Mouse (Mus musculus): ENCODE results near the gene Ttll9.

Gene Ttll9

DNA sequence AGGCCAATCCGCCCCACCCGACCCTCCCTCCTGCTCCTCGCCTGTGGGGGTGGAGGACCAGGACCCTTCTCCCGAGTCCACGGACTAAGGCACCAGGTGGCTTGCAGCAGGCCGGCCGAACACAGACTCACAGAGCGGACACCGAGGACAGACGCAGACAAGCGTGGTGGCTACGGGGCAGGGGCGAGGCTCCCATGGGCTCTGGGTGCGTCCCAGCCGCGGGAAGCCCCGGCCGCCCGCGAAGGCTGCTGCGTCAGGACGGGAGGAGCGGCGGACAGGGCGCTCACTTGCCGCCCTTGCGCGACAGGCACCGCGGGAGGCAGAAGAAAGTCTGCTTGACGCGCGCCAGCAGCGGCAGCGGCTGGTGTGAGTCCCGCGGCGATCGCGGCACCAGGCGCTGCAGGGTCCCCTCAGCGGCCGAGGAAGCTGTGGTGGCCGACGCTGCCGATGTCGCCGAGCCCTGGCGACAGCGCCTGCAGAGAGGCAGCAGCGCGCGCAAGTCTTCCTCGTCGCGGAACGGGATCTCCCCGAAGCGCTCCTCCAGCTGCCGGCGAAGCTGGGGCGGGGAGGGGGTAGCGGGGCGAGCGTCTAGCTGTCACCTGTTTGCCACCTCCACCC lies 19.3 kb upstream of the Ttll9 start:
- DNase-seq = no peak

DNA sequence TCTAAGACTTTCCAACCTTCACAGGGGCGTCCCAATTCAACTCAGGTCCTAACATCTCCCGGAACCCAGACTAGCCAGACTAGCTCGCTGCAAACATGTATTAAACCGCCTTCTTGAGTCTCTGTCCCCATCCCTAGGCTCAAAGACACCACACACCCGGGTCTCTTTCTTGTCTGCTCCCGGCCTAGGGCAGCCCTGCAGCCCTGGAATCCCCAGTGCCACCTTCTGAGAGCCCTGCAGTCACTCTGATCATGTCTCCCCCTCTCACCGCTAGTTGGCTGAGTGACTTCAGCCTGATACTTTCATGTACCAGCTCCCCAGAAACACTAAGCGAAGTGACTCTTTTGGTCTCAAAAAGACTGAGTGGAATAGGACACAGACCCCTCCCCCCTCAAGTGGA lies 18.7 kb upstream of the Ttll9 start:
- no peak for DNase-seq

- no peak for DNase-seq
Measured at GRCm38 (mm10) chr2:152944013-152944412, 18.3 kb upstream of the Ttll9 start.

DNA sequence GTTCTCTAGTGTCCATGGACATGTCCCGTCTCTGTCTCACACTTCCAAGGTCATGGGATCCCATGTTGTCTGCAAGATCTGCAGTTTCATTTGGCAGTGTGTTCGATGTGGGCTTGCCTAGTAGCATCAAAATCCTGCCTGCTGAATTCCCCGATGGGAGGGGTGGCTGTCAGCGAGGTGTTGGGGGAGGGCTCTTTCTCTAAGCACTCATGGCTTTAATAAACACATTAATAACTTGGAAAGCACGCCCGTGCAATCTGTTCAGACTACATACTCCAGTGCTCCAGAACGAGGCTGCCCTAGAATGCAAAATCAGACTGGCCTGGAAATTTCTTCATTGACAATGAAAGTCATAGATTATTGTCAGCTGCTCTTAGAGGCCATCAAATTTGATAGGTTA lies 15.2 kb upstream of the Ttll9 start:
- no peak for DNase-seq

DNA sequence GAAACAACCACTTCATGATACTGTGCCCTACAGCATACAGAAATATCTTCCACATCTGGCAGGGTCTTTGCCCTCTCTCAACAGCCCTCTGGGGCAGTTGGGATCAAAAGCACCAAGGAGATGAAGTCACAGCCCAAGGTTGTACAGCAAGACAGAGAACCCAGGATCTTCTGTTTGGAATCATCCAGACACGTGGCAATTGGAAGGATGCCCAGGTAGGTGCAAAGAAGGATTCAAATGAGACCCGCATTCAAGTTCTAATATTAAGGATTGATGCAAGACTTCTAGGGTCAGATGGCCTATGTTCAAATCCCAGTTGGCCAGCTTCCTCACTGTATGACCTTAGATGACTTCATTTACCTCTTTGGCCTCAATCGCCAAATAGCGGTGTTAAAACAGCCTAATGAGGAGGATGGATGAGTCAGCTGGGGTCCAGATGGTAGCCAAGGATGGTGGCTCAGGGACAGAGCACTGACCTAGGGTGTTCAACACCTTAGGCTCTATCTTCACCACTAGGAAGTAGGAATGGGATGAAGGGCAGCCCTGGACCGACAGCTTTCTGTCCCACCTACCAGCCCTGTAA lies 13.8 kb upstream of the Ttll9 start:
- DNase-seq = no peak

GRCm38 (mm10) chr2:152950358-152951064 lies 11.8 kb upstream of the Ttll9 start:
- no peak for DNase-seq

- DNase-seq = peak; percentile 78
Measured at GRCm38 (mm10) chr2:152951065-152951849, 11.0 kb upstream of the Ttll9 start, which contains the start of gene Dusp15. Gene Dusp15, minus strand, starts transcription at chr2:152951698.

- no peak for DNase-seq
Measured at GRCm38 (mm10) chr2:152951850-152952720, 10.2 kb upstream of the Ttll9 start.

DNA sequence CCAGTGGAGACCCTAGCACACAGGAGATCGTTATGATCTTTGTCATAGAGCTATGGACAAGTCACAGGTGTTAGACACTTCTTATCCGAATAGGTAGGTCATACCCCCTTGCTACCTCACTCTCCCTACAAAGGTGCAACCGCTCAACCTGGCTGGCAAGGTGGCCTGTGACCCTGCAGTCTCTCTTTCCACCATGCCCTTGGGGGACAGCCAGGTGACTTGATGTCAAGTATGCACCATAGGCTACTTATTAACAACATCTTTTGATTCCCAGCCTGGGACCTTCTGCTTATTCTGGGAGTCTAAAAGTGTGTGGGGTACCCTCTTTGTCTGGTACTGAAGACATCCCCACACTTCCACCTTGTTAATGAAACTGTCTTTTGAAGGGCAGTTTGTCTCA lies 4.2 kb upstream of the Ttll9 start:
- DNase-seq = no peak

- DNase-seq = no peak
Measured at GRCm38 (mm10) chr2:152965555-152965954, 3.3 kb downstream of the Ttll9 start.

DNA sequence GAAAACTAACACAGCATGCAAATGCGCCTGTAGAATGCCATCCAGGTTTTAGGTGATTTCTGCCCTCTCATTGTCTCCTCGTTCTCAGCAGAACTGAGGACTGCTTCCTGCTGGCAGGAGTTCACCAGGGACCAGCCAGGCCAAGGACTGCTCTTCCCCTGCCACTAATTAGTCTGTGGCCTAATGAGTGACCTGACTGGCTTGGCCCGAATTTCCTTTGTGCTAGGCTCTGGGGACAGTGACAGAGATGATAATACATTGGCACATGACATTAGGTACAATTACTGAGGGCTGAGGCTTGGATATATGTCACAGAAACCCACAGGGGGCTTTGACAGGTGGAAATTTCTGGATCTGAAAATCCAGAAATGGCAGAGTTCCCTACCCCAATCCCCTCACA lies 14.7 kb downstream of the Ttll9 start:
- DNase-seq = no peak

DNA sequence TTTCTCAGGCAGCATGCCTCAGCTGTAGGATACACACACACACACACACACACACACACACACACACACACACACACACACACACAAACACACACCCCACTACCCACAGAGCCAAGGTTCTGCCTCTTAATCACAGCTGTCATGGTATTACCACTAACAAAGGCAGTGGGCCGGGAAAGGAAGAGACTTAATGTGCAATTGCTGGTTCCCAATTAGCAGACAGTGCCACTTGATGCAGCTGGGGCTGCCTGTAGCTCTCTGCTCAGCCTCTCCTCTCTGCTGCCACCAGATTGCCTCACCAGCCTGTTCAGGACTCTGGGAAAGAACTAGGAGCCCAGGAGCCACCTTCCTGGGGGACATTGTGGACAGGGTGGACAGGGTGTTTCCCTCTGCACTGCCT lies 23.3 kb downstream of the Ttll9 start:
- peak; percentile 6 for DNase-seq

DNA sequence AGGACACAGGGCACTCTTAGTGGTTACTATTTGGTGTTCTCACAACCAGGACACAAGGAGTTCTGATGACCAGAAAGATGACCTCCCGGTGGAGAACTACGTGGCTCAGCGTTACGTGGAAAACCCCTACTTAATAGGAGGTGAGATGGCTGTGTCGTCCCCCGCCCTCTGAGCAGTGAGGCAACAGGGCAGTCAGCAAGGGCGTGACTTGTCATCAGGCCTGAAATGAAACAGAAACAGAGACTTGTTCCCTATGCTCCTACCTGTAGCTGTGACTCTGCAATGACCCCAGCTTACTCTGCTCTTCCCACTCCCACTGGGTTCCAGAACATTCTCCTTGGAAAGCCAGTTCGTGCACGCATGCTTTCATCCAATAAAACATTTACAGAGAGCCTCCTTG lies 29.2 kb downstream of the Ttll9 start:
- no peak for DNase-seq

GRCm38 (mm10) chr2:152997046-152997445 lies 34.8 kb downstream of the Ttll9 start:
- no peak for DNase-seq

- no peak for DNase-seq
Measured at GRCm38 (mm10) chr2:153002492-153003248, 40.4 kb downstream of the Ttll9 start.

DNA sequence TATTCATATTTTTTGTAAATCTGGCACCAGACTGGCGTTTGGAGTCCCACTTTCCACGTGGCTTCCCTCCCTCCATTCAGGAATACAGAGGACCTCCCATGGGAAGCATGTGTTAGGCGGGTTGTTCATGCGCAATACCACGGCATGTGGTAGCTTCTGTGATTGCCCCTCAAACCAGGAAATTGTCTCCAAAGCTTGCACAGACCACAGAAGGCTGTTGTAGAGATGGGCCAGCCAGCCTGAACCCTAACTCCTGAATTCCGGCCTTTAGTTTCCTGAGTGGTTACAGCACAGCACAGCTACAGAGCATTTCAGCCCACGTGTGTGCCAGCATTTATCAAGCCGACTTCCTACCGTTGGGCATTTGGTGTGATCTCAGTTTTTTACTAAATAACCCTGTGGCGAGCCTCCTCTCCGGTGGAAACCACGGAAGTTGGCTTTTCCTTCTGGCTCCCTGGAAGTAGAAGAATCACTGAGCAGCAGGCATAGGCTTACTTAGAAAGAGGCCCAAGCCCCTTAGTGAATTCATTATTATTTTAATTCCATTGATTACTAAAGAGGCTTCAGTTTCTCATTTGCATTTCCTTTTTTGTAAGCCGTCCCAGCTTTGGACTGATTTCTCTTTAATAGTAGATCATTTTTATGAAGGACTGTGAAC lies 41.5 kb downstream of the Ttll9 start:
- no peak for DNase-seq

DNA sequence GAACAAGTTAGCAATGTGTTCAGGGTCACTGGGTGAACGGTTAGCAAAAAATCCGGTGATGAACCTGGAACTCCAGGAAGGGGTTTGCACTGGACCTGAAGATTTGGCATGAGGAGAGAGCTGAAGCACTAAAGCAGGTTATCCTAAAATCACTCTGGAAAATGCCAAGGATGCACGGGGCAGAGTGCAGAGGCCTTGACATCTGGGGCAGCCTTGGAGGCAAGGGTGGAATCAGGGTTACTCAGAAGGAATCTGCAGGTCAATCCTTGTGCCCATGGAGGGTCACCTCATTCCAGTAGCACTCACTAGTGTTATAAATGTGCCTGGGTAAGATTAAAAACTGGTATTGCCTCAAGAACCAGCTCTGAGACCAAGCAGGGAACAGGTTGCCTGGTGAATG lies 43.7 kb downstream of the Ttll9 start:
- no peak for DNase-seq

DNA sequence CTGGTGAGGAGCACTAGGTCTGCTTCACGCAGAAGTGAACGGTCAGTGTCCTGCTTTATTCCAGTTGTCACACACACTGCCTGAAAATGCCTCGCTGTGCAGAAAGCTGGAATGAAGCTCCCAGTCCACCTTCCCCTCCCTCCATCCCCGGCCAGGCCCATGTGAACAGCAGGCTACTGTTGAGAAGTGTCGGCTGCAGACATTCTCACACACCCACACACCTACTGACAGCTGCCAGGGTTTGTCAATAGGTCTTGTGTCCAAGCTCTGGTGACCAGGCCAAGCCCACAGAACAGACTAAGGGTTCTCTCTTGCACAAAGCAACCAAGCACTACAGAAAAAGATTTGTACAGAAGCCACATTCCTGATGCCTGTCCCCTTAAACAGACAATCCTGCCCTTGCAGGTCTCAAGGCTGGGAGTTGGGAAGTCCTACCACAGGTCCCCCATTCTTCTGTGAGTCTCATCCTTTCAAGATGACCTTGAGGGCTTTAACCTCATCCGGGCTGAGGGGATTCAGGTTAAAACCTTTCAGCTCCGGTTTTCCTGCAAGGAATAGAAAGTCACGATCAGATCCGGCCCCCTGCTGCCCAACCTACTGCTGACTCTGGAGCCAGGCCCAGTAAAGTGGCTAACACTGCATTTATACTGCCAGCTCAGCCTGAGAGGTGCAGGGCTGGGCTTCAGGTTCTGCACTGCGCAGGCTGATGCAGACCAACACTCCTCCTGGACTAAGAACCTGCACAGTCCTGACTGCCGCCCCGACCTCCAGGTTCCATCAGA lies 47.1 kb downstream of the Ttll9 start:
- DNase-seq = no peak

DNA sequence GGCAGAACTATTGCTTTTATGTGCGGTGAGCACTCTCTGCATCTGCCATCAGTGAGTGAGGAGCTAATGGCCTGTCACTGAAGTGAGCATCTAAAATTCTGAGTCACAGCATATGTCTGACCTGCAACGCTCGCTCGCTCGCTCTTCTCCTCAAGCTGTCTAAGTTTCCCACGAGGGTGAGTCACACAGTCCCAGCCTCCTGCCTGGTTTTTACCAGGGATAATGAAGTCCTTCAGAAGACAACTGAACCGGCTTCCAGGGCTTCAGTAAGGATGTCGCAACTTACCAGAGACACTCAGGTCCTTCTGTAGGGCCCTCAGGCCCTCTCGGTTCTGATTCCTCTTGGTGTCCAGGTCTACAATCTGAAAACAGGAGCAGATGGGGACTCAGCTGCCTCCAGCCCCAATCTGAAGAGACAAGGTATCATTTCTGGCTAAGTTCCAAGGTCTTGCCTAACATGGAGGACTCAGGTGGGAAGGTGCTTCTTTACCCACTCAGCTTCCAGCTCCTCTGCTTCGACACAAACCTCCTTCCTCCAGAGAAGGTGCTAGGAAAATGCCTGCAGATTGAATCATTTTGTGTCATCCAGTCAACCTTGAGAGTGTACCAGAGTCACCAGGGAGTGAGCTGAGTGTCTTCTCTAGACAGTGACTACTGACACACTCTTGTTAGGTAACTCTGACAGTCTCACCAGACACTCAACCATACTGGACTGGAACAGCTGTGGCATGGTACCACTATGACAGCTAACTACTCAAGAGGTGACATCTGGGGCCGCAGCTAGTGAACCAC lies 51.6 kb downstream of the Ttll9 start:
- DNase-seq = peak; percentile 66

All from right cerebral cortex, adult 18-20 months (tissue).